Mouse (Mus musculus): ENCODE measurements around the gene Lce1m. TPM values are rescaled to one million over a fixed set of nuclear protein-coding genes. Genes with fewer than 3 reads are reported as not detected.
"Not testable (repeated sequence)": the region's sequence is repeated elsewhere in the genome, so short reads cannot be mapped to it uniquely, and the experiment has no call there.

The Lce1m gene
- polyA plus RNA-seq (2012; fragmentation: generic; extraction: Trizol), result not detected

GRCm38 (mm10) chr3:93018960-93019359, at the start of gene Lce1m:
TSS of gene Lce1m (minus strand) at chr3:93019060.
- H3K4me3 ChIP-seq, result no peak within 1 kb of the TSS
- no peaks in the 10 kb centered on the region for H3K36me3 ChIP-seq (ENCODE audit: control insufficient read depth, insufficient read depth)
- H3ac ChIP-seq (ENCODE audit: control insufficient read depth, insufficient read length), result no peak within 1 kb of the TSS
- no peak within 1 kb of the TSS for H3K4me2 ChIP-seq (ENCODE audit: low read depth)
- H3K27me3 ChIP-seq (ENCODE audit: control insufficient read depth, insufficient read depth, insufficient read length), result no peaks in the 10 kb centered on the region
- no peaks in the 10 kb centered on the region for H3K79me2 ChIP-seq (ENCODE audit: control insufficient read depth, insufficient read depth)
- TF ChIP-seq E2F4 (IDR thresholded peaks at IDR 0.05; ENCODE audit: insufficient read depth), result no peak
- no peak for TF ChIP-seq TCF12 (IDR thresholded peaks at IDR 0.05; ENCODE audit: insufficient read depth, poor library complexity, severe bottlenecking)
- TF ChIP-seq TCF3 (IDR thresholded peaks at IDR 0.05; ENCODE audit: insufficient read length, low read depth), result no peak
- TF ChIP-seq USF1 (IDR thresholded peaks at IDR 0.05; ENCODE audit: low read depth), result no peak
- no peak for TF ChIP-seq POLR2A (IDR thresholded peaks at IDR 0.05; ENCODE audit: insufficient read length, low read depth)
- TF ChIP-seq MYOG (IDR thresholded peaks at IDR 0.05; ENCODE audit: control insufficient read depth in 1 of 3, insufficient read depth in 1 of 3, insufficient read length in 2 of 3, low read depth in 2 of 3), result no peak
- no peak for TF ChIP-seq MAX (IDR thresholded peaks at IDR 0.05; ENCODE audit: low read depth)
- TF ChIP-seq SRF (IDR thresholded peaks at IDR 0.05; ENCODE audit: control insufficient read depth, insufficient read length, low read depth), result no peak
- no peak for TF ChIP-seq CEBPB (IDR thresholded peaks at IDR 0.05; ENCODE audit: insufficient read depth, poor library complexity, severe bottlenecking)
- no peak for TF ChIP-seq MYOD1 (IDR thresholded peaks at IDR 0.05; ENCODE audit: control insufficient read depth in 1 of 3, insufficient read length in 2 of 3, low read depth in 2 of 3)
- TF ChIP-seq REST (IDR thresholded peaks at IDR 0.05; ENCODE audit: insufficient read depth, insufficient read length), result no peak
- TF ChIP-seq POLR2AphosphoS2 (IDR thresholded peaks at IDR 0.05; ENCODE audit: insufficient read length, low read depth), result no peak

DNA sequence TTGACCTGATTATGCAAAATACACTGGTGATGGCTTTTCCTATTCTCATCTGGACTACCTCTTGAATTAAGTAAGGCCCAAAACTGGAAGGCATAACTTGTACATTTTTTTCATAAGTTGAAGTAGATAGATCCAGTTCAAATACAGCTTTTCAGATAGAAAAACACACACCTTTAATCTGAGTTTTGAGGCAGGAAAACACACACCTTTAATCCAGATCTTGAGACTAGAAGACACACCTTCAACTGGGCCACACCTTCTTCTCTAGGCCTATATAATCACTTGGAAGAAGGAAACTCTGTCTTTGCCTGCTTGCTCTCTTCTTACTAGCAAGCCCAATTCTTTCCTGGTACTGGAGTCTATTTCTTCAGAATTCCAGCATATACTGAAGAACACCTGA, 49.7 kb upstream of the Lce1m start, which contains the start of gene Gm4858:
TSS of gene Gm4858 (plus strand) at position 301 of the 400 bp plus-strand sequence.
- not testable (repeated sequence) for H3K4me3 ChIP-seq; H3K27me3 ChIP-seq (ENCODE audit: control insufficient read depth, insufficient read depth, insufficient read length); H3ac ChIP-seq (ENCODE audit: control insufficient read depth, insufficient read length); H3K4me2 ChIP-seq (ENCODE audit: low read depth); H3K79me2 ChIP-seq (ENCODE audit: control insufficient read depth, insufficient read depth); H3K36me3 ChIP-seq (ENCODE audit: control insufficient read depth, insufficient read depth)

DNA sequence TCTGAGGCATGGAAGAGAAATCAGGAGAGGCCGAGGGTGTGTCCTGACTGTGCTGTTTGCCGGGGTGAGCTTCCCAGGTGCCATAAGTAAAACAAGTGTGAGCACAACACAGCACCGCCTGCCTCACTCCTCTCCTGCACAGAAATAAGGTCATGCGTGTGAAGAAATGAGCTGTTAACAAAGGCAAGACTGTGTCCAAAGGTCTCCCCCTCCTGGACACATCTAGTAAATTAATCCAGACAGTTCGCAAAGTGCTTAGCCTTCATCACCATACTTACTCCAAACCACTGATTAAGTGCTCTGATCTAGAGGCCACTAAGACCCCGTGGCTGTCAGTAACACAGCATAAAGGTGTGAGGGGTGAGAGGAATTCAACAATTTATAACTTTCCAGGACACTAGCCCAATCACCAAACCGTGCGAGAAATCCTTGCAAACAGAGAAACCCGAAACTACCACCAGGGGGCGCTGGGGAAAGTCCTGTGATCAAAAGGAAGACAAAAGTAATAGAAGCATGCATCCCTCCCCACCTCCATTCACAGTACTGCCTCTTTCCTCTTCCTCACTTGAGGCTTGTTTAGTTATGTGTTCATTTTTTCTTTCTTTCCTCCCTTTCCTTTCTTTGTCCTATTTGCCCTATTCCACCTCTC, 34.1 kb upstream of the Lce1m start:
- Histone ChIP-seq H3ac (ENCODE audit: control insufficient read depth, insufficient read length) (no peak overlapping the region), H3K27me3 (ENCODE audit: control insufficient read depth, insufficient read depth, insufficient read length) (no peaks in the 10 kb centered on the region), H3K36me3 (ENCODE audit: control insufficient read depth, insufficient read depth) (no peaks in the 10 kb centered on the region), H3K79me2 (ENCODE audit: control insufficient read depth, insufficient read depth) (no peaks in the 10 kb centered on the region), H3K4me2 (ENCODE audit: low read depth) (no peak overlapping the region), H3K4me3 (no peak overlapping the region)
- TF ChIP-seq CEBPB (IDR thresholded peaks at IDR 0.05; ENCODE audit: insufficient read depth, poor library complexity, severe bottlenecking) (no peak), REST (IDR thresholded peaks at IDR 0.05; ENCODE audit: insufficient read depth, insufficient read length) (no peak), TCF12 (IDR thresholded peaks at IDR 0.05; ENCODE audit: insufficient read depth, poor library complexity, severe bottlenecking) (no peak), MYOD1 (IDR thresholded peaks at IDR 0.05; ENCODE audit: control insufficient read depth in 1 of 3, insufficient read length in 2 of 3, low read depth in 2 of 3) (no peak), E2F4 (IDR thresholded peaks at IDR 0.05; ENCODE audit: insufficient read depth) (no peak), USF1 (IDR thresholded peaks at IDR 0.05; ENCODE audit: low read depth) (no peak), MAX (IDR thresholded peaks at IDR 0.05; ENCODE audit: low read depth) (no peak), SRF (IDR thresholded peaks at IDR 0.05; ENCODE audit: control insufficient read depth, insufficient read length, low read depth) (no peak), TCF3 (IDR thresholded peaks at IDR 0.05; ENCODE audit: insufficient read length, low read depth) (no peak), POLR2A (IDR thresholded peaks at IDR 0.05; ENCODE audit: insufficient read length, low read depth) (no peak), POLR2AphosphoS2 (IDR thresholded peaks at IDR 0.05; ENCODE audit: insufficient read length, low read depth) (no peak), MYOG (IDR thresholded peaks at IDR 0.05; ENCODE audit: control insufficient read depth in 1 of 3, insufficient read depth in 1 of 3, insufficient read length in 2 of 3, low read depth in 2 of 3) (no peak)

GRCm38 (mm10) chr3:93050182-93050581, 31.3 kb upstream of the Lce1m start:
- no peak overlapping the region for H3K4me2 ChIP-seq (ENCODE audit: low read depth)
- TF ChIP-seq E2F4 (IDR thresholded peaks at IDR 0.05; ENCODE audit: insufficient read depth), result no peak
- no peak for TF ChIP-seq POLR2A (IDR thresholded peaks at IDR 0.05; ENCODE audit: insufficient read length, low read depth)
- TF ChIP-seq MYOD1 (IDR thresholded peaks at IDR 0.05; ENCODE audit: control insufficient read depth in 1 of 3, insufficient read length in 2 of 3, low read depth in 2 of 3), result no peak
- TF ChIP-seq SRF (IDR thresholded peaks at IDR 0.05; ENCODE audit: control insufficient read depth, insufficient read length, low read depth), result no peak
- no peak for TF ChIP-seq CEBPB (IDR thresholded peaks at IDR 0.05; ENCODE audit: insufficient read depth, poor library complexity, severe bottlenecking)
- no peak for TF ChIP-seq POLR2AphosphoS2 (IDR thresholded peaks at IDR 0.05; ENCODE audit: insufficient read length, low read depth)
- no peak for TF ChIP-seq MAX (IDR thresholded peaks at IDR 0.05; ENCODE audit: low read depth)
- TF ChIP-seq REST (IDR thresholded peaks at IDR 0.05; ENCODE audit: insufficient read depth, insufficient read length), result no peak
- TF ChIP-seq TCF12 (IDR thresholded peaks at IDR 0.05; ENCODE audit: insufficient read depth, poor library complexity, severe bottlenecking), result no peak
- no peak for TF ChIP-seq MYOG (IDR thresholded peaks at IDR 0.05; ENCODE audit: control insufficient read depth in 1 of 3, insufficient read depth in 1 of 3, insufficient read length in 2 of 3, low read depth in 2 of 3)
- TF ChIP-seq USF1 (IDR thresholded peaks at IDR 0.05; ENCODE audit: low read depth), result no peak
- no peak for TF ChIP-seq TCF3 (IDR thresholded peaks at IDR 0.05; ENCODE audit: insufficient read length, low read depth)
- no peak overlapping the region for H3K4me3 ChIP-seq
- no peaks in the 10 kb centered on the region for H3K36me3 ChIP-seq (ENCODE audit: control insufficient read depth, insufficient read depth)
- no peaks in the 10 kb centered on the region for H3K27me3 ChIP-seq (ENCODE audit: control insufficient read depth, insufficient read depth, insufficient read length)
- H3ac ChIP-seq (ENCODE audit: control insufficient read depth, insufficient read length), result no peak overlapping the region
- H3K79me2 ChIP-seq (ENCODE audit: control insufficient read depth, insufficient read depth), result no peaks in the 10 kb centered on the region

DNA sequence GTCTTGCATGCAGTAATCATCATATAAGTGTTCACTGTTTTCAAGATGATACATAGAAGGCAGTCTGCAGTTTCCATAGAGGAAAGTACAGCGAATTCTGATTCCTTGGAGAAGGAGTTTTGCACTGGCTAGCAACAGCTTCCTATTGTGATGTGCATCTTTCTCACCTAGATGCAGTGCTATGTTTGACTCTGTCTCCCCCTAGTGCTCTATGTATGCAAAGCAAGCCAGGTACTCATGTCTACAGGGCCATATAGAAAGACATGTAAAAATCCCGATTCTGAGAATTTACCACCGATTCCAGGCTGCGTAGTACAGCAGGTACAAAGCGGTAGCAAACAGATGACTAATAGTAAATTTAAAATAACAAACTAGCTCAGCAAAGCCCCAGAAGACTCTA, 12.6 kb upstream of the Lce1m start:
- no peaks in the 10 kb centered on the region for H3K79me2 ChIP-seq (ENCODE audit: control insufficient read depth, insufficient read depth)
- H3K4me3 ChIP-seq, result no peak overlapping the region
- no peaks in the 10 kb centered on the region for H3K27me3 ChIP-seq (ENCODE audit: control insufficient read depth, insufficient read depth, insufficient read length)
- H3ac ChIP-seq (ENCODE audit: control insufficient read depth, insufficient read length), result no peak overlapping the region
- TF ChIP-seq MAX (IDR thresholded peaks at IDR 0.05; ENCODE audit: low read depth), result no peak
- TF ChIP-seq MYOD1 (IDR thresholded peaks at IDR 0.05; ENCODE audit: control insufficient read depth in 1 of 3, insufficient read length in 2 of 3, low read depth in 2 of 3), result no peak
- no peaks in the 10 kb centered on the region for H3K36me3 ChIP-seq (ENCODE audit: control insufficient read depth, insufficient read depth)
- no peak overlapping the region for H3K4me2 ChIP-seq (ENCODE audit: low read depth)

Measured in myocyte (in vitro differentiated cells).